Mouse (Mus musculus): ENCODE results near the gene Pnkd. TPM values are rescaled to one million over a fixed set of nuclear protein-coding genes. Genes with fewer than 3 reads are reported as not detected.
A peak's percentile ranks its signal among the peaks of the same experiment; 100 is the strongest.
"Not testable (repeated sequence)": the region's sequence is repeated elsewhere in the genome, so short reads cannot be mapped to it uniquely, and the experiment has no call there.

Pnkd gene
- total and polyA plus RNA-seq, 3 experiments = 52.5 to 64.2 TPM; not detected in 1

DNA sequence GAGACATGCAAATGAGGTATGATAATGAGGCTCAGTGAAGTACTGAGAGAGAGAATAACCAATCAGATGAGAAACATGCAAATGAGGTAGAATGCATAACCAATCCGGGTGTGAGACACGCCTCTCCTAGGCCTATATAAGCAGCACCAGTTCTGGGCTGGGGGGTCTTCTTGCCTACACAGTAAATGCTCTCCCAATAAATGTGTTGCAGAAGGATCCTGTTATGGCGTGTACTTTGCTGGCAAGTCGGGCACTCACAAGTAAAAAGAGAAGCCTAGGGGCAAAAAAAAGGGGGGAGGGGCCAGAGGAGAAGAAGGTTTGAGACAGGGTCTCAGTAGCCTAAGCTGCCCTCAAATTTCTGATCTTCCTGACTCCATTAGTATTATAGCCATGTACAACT lies 56.3 kb downstream of the Pnkd start:
- H3K4me3 ChIP-seq (ENCODE audit: control insufficient read depth in 1 of 2, insufficient read depth in 1 of 2, low read depth in 2 of 2, low read length in 2 of 2); H3K36me3 ChIP-seq (ENCODE audit: control insufficient read depth in 1 of 2, insufficient read depth in 2 of 2, low read length in 2 of 2); DNase-seq (ENCODE audit: low read depth, low spot score); H3K9ac ChIP-seq (ENCODE audit: control insufficient read depth, low read depth, low read length, poor library complexity, severe bottlenecking); H3K27ac ChIP-seq (ENCODE audit: control insufficient read depth, low read depth, low read length); H3K4me1 ChIP-seq (ENCODE audit: control insufficient read depth in 1 of 2, insufficient read depth in 2 of 2, low read length in 2 of 2); H3K9me3 ChIP-seq (replicated peaks; ENCODE audit: insufficient read depth, low read length); H3K79me2 ChIP-seq (ENCODE audit: control insufficient read depth, insufficient read depth, low read length, poor library complexity); H3K27me3 ChIP-seq (ENCODE audit: control insufficient read depth in 1 of 2, insufficient read depth in 2 of 2, low read length in 2 of 2): not testable (repeated sequence)
- peak; percentile 71 for TF ChIP-seq TBP (IDR thresholded peaks at IDR 0.05; ENCODE audit: low read depth, low read length)

GRCm38 (mm10) chr1:74341898-74342297 lies 57.2 kb downstream of the Pnkd start:
- no peak for DNase-seq (ENCODE audit: low read depth, low spot score)
- no peak overlapping the region for H3K4me3 ChIP-seq (ENCODE audit: control insufficient read depth in 1 of 2, insufficient read depth in 1 of 2, low read depth in 2 of 2, low read length in 2 of 2)
- TF ChIP-seq CTCF (IDR thresholded peaks at IDR 0.05 in 2 of 3, conservative IDR thresholded peaks at IDR 0.05 in 1 of 3; ENCODE audit: control insufficient read depth in 1 of 3, insufficient read depth in 1 of 3, low read depth in 2 of 3, low read length in 3 of 3, poor library complexity in 1 of 3, severe bottlenecking in 1 of 3) (no peak), KAT2A (conservative IDR thresholded peaks at IDR 0.05; ENCODE audit: low read depth, low read length) (no peak), ZKSCAN1 (IDR thresholded peaks at IDR 0.05; ENCODE audit: low read depth, low read length) (no peak), EP300 (IDR thresholded peaks at IDR 0.05; ENCODE audit: low read depth in 1 of 2, low read length in 2 of 2) (no peak), USF2 (IDR thresholded peaks at IDR 0.05; ENCODE audit: borderline replicate concordance in 1 of 2, insufficient read depth in 1 of 2, low read depth in 1 of 2, low read length in 2 of 2) (no peak), ZC3H11A (IDR thresholded peaks at IDR 0.05; ENCODE audit: low read depth, low read length) (no peak)
- no peaks in the 10 kb centered on the region for H3K36me3 ChIP-seq (ENCODE audit: control insufficient read depth in 1 of 2, insufficient read depth in 2 of 2, low read length in 2 of 2)
- H3K9ac ChIP-seq (ENCODE audit: control insufficient read depth, low read depth, low read length, poor library complexity, severe bottlenecking) = no peak overlapping the region
- H3K27ac ChIP-seq (ENCODE audit: control insufficient read depth, low read depth, low read length) = no peak overlapping the region
- no peaks in the 10 kb centered on the region for H3K9me3 ChIP-seq (replicated peaks; ENCODE audit: insufficient read depth, low read length)
- no peaks in the 10 kb centered on the region for H3K4me1 ChIP-seq (ENCODE audit: control insufficient read depth in 1 of 2, insufficient read depth in 2 of 2, low read length in 2 of 2)
- H3K79me2 ChIP-seq (ENCODE audit: control insufficient read depth, insufficient read depth, low read length, poor library complexity) = no peaks in the 10 kb centered on the region
- H3K27me3 ChIP-seq (ENCODE audit: control insufficient read depth in 1 of 2, insufficient read depth in 2 of 2, low read length in 2 of 2) = no peaks in the 10 kb centered on the region

DNA sequence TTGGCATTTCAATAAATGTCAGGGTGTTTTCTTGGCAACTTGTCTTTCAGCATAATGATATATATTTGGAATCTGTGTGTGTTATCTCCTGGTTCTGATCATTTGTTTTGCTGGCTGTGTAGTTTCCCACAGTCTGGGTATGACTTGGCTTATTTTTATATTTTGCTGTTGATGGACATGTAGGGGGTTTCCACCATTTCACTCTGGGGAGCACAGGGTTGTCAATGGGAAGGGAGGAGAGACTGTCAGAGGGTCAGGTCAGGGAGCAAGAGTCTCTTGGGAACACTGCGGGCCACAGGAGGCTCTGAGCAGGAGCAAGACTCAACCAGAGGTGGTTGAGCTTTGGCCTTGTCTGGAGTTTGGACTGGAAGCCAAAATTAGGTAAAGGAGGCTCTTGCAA lies 57.6 kb downstream of the Pnkd start:
- Histone ChIP-seq H3K4me1 (ENCODE audit: control insufficient read depth in 1 of 2, insufficient read depth in 2 of 2, low read length in 2 of 2) (no peaks in the 10 kb centered on the region), H3K9ac (ENCODE audit: control insufficient read depth, low read depth, low read length, poor library complexity, severe bottlenecking) (no peak overlapping the region), H3K9me3 (replicated peaks; ENCODE audit: insufficient read depth, low read length) (no peaks in the 10 kb centered on the region), H3K27me3 (ENCODE audit: control insufficient read depth in 1 of 2, insufficient read depth in 2 of 2, low read length in 2 of 2) (no peaks in the 10 kb centered on the region), H3K4me3 (ENCODE audit: control insufficient read depth in 1 of 2, insufficient read depth in 1 of 2, low read depth in 2 of 2, low read length in 2 of 2) (no peak overlapping the region), H3K79me2 (ENCODE audit: control insufficient read depth, insufficient read depth, low read length, poor library complexity) (no peaks in the 10 kb centered on the region), H3K27ac (ENCODE audit: control insufficient read depth, low read depth, low read length) (no peak overlapping the region), H3K36me3 (ENCODE audit: control insufficient read depth in 1 of 2, insufficient read depth in 2 of 2, low read length in 2 of 2) (no peaks in the 10 kb centered on the region)
- no peak for DNase-seq (ENCODE audit: low read depth, low spot score)
- TF ChIP-seq USF1 (IDR thresholded peaks at IDR 0.05; ENCODE audit: low read depth, low read length) (no peak), ELF1 (IDR thresholded peaks at IDR 0.05; ENCODE audit: low read depth, low read length) (no peak), MAZ (IDR thresholded peaks at IDR 0.05; ENCODE audit: low read depth, low read length) (no peak), UBTF (IDR thresholded peaks at IDR 0.05; ENCODE audit: borderline replicate concordance, insufficient read depth, low read depth, low read length) (no peak), MAFK (IDR thresholded peaks at IDR 0.05; ENCODE audit: borderline replicate concordance, low read depth, low read length) (no peak), SMC3 (IDR thresholded peaks at IDR 0.05; ENCODE audit: low read depth, low read length) (no peak), RCOR1 (IDR thresholded peaks at IDR 0.05; ENCODE audit: low read depth, low read length) (no peak), CHD1 (IDR thresholded peaks at IDR 0.05; ENCODE audit: low read depth, low read length) (no peak)

Data from MEL (cell line).